Mouse (Mus musculus): ENCODE results near the gene Fbxo44. TPM values are rescaled to one million over a fixed set of nuclear protein-coding genes. Genes with fewer than 3 reads are reported as not detected.
"Not testable (repeated sequence)": the region's sequence is repeated elsewhere in the genome, so short reads cannot be mapped to it uniquely, and the experiment has no call there.

Fbxo44 gene
- polyA plus RNA-seq, 1 experiment from 2014 or later, result 29.7 TPM

DNA sequence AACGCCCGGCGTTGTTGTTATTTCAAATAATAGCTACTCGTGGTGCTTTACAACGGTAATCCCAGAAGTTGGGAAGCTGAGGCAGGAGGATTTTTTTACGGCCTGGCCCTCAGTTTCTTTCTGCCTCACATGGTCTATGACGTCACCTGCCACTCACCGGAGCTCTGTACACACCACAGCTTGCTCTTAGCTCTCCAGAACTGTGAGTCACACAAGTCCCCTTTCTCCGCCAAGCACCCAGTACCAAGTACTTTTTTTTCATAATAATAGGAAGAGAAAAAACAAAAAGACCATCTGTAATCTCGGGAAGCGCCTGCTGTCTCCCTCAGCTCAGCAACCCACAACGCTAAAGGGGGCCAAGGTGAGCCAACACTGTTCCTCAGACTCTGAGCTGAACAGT is 21.2 kb upstream of the Fbxo44 start:
- no peak for DNase-seq (ENCODE audit: low read depth, low spot score)
- no peaks in the 10 kb centered on the region for H3K27me3 ChIP-seq
- in situ Hi-C loops (cut with MboI; ENCODE audit: low pct_unique_long_range_greater_than_20kb), result no loop called here
- POLR2A ChIA-PET, result no interaction called here
- no peak for ATAC-seq
- no peak for TF ChIP-seq CTCF (IDR thresholded peaks at IDR 0.05)
- CTCF ChIA-PET, result no interaction called here

DNA sequence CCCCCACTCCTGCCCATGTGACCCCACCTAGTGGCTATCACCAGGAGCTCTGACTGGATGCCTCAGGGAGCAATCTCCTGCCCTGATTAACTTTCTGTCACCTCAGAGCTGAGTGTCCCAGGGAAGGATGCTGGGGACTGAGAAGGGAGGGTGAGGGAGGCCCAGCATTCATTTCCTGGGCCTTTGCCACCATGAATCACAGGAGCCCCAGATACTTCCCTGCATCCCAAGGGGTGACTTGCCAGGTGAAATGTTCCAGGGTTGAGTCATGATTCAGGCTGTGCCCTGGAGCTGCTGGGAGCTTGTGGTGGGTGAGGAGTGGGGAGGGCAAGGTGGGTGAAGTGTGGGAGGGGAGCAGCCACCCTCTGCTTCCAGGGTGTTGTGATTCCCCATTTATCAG is 17.4 kb upstream of the Fbxo44 start:
- H3K27me3 ChIP-seq, result peaks cover 20% of the 10 kb centered on the region
- in situ Hi-C loops (cut with MboI; ENCODE audit: low pct_unique_long_range_greater_than_20kb), result no loop called here

DNA sequence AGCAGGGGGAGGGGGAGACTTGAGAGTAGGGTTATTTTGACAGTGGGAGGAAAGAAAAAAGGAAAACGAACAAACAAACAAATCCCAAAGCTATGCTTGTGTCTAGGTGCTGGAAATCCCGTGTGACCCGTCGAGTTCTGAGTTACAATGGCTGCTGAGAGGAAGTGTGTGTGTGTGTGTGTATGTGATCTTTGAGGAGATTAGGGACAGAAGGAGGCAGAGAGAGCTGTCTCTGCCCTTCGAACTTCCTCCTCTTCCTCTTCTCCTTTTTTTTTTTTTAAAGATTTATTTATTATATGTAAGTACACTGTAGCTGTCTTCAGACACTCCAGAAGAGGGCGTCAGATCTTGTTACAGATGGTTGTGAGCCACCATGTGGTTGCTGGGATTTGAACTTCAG is 16.3 kb upstream of the Fbxo44 start:
- ATAC-seq; POLR2A ChIA-PET; CTCF ChIA-PET; in situ Hi-C loops (cut with MboI; ENCODE audit: low pct_unique_long_range_greater_than_20kb); DNase-seq (ENCODE audit: low read depth, low spot score): not testable (repeated sequence)
- H3K27me3 ChIP-seq, result peaks cover 20% of the 10 kb centered on the region

More for the DNA sequence above, 17.4 kb upstream of the Fbxo44 start:
- DNase-seq (ENCODE audit: low read depth, low spot score), result no peak
- POLR2A ChIA-PET, result no interaction called here
- no peak for TF ChIP-seq CTCF (IDR thresholded peaks at IDR 0.05)
- CTCF ChIA-PET, result no interaction called here
- no peak for ATAC-seq

DNA sequence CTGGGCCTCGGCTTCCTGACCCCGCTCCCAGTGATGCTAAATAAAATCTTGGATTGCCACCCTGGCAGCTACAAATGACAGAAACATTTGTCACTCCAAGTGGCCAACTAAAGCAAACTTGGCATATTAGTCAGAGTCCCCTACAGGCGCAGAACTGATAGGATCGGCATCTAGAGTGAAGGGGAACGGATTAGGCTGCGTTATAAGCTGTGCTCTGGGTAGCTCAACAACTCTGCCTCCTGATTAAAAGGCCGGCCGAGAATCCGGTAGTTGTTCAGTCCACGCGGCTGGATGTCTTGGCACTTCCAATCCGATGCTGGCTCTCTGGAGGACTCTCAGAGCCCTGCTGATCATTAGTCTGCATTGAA is 14.2 kb upstream of the Fbxo44 start:
- ATAC-seq (no peak), DNase-seq (ENCODE audit: low read depth, low spot score) (no peak)
- H3K27me3 ChIP-seq, result peaks cover 20% of the 10 kb centered on the region
- ChIA-PET POLR2A (no interaction called here), CTCF (no interaction called here)
- TF ChIP-seq CTCF (IDR thresholded peaks at IDR 0.05), result no peak
- in situ Hi-C loops (cut with MboI; ENCODE audit: low pct_unique_long_range_greater_than_20kb), result loop anchor here (5.0 kb wide), 2 partner anchors 253 to 428 kb away; partner anchors contain the start of gene Masp2

DNA sequence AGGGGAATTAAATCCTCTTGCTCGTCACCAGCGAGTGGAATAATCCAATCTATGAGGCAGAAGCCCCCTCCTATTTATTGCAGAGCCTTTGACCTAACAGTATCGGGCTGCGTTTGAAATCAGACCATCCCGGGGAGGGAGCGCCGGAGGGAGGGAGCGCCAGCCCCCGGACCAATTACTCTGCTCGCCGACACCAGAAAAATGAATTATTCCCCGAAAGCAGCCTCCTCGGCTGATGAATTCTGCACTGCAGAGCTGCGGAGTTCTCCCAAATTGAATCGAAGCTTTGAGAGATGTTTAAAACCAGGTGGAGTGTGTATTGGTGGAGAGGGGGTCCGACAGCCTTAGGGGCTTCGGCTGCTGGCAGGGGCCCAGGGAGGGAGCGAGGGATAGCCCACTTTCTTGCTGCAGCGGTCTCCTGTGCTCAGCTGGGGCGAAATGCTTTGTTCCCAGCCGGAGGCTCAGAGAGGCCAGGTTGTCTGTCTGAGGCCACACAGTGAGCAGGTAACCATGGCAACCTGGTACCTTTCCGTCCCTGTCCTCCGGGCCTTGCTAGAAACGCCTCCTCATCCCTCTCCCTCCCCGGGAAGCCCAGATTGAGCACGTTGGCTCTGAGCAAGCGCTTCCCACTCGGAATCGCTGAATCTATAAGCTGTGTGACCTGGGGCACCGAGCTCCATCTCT is 13.7 kb upstream of the Fbxo44 start:
- POLR2A ChIA-PET, result no interaction called here
- ATAC-seq (no peak), DNase-seq (ENCODE audit: low read depth, low spot score) (no peak)
- in situ Hi-C loops (cut with MboI; ENCODE audit: low pct_unique_long_range_greater_than_20kb), result loop anchor here (5.0 kb wide), 2 partner anchors 253 to 428 kb away; partner anchors contain the start of gene Masp2
- no peak for TF ChIP-seq CTCF (IDR thresholded peaks at IDR 0.05)
- peaks cover 20% of the 10 kb centered on the region for H3K27me3 ChIP-seq
- CTCF ChIA-PET, result no interaction called here

DNA sequence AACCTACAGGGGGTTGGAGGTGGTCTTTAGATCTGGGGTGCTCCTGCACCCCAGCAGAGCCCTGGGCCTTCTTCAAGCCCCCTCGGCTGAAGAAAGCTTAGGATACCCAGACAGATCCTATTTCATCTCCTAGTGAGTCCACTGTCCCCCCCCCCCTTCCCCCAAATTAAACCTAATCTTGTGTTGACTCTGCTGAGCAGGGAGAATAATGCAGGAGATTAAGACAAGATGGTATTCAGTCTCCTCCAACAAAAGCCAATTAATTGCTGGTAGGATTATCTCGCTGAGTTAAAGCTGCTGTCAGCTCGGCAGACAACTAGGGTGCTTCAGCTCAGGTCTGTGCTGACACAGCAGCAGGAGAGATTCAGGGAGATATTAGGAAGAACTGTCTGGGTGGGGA is 11.0 kb upstream of the Fbxo44 start:
- ChIA-PET POLR2A (no interaction called here), CTCF (interaction anchor here (1.3 to 6.2 kb wide), 5 partner anchors 12 to 260 kb away, joined by 3 to 74 read pairs (median 6); no protein-coding TSS in a partner anchor)
- in situ Hi-C loops (cut with MboI; ENCODE audit: low pct_unique_long_range_greater_than_20kb), result loop anchor here (5.0 kb wide), 2 partner anchors 256 to 431 kb away; partner anchors contain the start of gene Masp2
- ATAC-seq (no peak), DNase-seq (ENCODE audit: low read depth, low spot score) (no peak)
- H3K27me3 ChIP-seq, result peaks cover 20% of the 10 kb centered on the region
- no peak for TF ChIP-seq CTCF (IDR thresholded peaks at IDR 0.05)

DNA sequence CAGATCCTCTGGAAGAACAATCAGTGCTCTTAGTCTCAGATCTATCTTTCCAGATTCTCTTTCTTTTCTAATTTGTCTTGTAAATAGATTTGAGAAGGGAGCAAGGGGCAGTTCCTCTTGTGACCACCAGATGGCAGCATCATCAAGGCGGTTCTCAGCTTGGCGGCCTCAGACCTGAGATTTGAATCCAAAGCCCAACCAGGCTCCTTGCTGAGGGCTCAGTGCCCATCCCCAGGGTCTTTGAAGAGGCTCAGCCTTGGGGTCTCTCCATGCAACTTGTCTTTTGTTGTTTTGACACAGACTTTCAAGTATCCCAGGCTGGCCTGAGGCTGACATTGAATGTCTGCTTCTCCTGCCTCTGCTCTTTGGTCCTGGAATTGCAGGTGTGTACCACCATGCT is 10.6 kb upstream of the Fbxo44 start:
- no peak for ATAC-seq
- ChIA-PET CTCF (interaction anchor here (0.8 to 6.2 kb wide), 7 partner anchors 12 to 261 kb away, joined by 3 to 74 read pairs (median 6); no protein-coding TSS in a partner anchor), POLR2A (no interaction called here)
- peaks cover 17% of the 10 kb centered on the region for H3K27me3 ChIP-seq
- DNase-seq (ENCODE audit: low read depth, low spot score), result no peak
- no peak for TF ChIP-seq CTCF (IDR thresholded peaks at IDR 0.05)
- in situ Hi-C loops (cut with MboI; ENCODE audit: low pct_unique_long_range_greater_than_20kb), result loop anchor here (5.0 kb wide), 2 partner anchors 256 to 431 kb away; partner anchors contain the start of gene Masp2

DNA sequence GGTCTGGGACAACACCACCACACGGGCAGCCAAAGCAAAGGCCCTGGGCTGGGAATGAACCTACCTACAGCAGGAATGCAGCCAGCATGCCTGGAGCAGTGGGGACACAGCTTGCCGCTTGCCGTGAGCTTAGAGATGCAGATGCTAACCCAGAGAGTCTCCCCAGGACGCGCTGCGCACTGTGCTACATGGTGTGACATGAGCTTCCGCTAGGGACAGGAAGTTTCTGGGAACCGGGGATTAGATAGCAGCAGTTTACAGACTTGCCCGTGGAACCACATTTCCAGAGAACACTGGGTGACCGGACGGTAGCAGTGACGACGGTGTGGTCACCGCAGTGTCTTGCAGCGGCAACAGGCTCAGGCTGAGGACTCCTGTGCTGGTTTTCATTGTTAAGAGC is 9.3 kb upstream of the Fbxo44 start:
- in situ Hi-C loops (cut with MboI; ENCODE audit: low pct_unique_long_range_greater_than_20kb), result no loop called here
- ChIA-PET CTCF (interaction anchor here (0.6 to 6.2 kb wide), 9 partner anchors 14 to 438 kb away, joined by 3 to 74 read pairs (median 6); no protein-coding TSS in a partner anchor), POLR2A (interaction anchor here (1.0 kb wide), 1 partner anchor 55 kb away, joined by 4 read pairs; no protein-coding TSS in a partner anchor)
- ATAC-seq (no peak), DNase-seq (ENCODE audit: low read depth, low spot score) (no peak)
- peaks cover 8% of the 10 kb centered on the region for H3K27me3 ChIP-seq
- no peak for TF ChIP-seq CTCF (IDR thresholded peaks at IDR 0.05)

DNA sequence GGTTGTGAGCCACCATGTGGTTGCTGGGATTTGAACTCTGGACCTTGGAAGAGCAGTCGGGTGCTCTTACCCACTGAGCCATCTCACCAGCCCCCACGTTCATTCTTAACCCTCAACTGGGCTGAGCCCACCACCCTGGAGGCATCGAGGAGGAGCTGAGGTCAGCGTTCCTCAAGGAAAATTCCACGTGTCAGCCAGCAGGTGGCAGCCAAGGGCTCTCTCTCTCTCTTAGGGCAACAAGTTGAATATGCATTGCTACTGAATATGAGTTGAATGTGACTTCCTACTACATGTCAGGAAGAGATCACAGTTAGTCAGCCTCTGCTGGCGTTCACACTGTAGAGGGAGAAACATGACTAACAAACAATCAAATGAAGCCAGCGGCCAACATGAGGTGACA is 8.0 kb upstream of the Fbxo44 start:
- DNase-seq (ENCODE audit: low read depth, low spot score) (no peak), ATAC-seq (no peak)
- in situ Hi-C loops (cut with MboI; ENCODE audit: low pct_unique_long_range_greater_than_20kb), result no loop called here
- POLR2A ChIA-PET, result no interaction called here
- H3K27me3 ChIP-seq, result no peaks in the 10 kb centered on the region
- CTCF ChIA-PET, result interaction anchor here (0.9 to 6.2 kb wide), 8 partner anchors 13 to 270 kb away, joined by 3 to 74 read pairs (median 6); no protein-coding TSS in a partner anchor
- TF ChIP-seq CTCF (IDR thresholded peaks at IDR 0.05), result no peak

DNA sequence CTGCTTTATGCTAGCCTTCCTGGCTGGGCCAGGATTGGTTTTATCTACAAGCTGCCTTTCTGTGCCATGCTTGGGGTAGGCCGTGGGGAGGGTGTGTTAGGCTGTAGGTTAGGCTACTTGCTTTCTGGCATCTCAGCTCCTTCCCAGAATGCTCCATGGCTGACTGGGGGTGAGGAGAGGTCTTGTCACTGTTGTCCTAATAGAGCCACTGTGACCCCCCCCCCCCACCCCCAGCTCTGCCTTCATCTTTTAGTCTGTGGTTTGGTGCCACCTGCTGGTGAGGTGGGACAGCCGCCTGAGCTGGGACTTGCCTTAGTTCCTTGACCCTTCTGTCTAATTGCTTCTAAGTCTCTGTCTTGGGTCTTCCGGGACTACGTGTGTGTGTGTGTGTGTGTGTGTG is 6.7 kb upstream of the Fbxo44 start:
- TF ChIP-seq CTCF (IDR thresholded peaks at IDR 0.05), result no peak
- no peaks in the 10 kb centered on the region for H3K27me3 ChIP-seq
- no peak for DNase-seq (ENCODE audit: low read depth, low spot score)
- ChIA-PET CTCF (interaction anchor here (0.8 to 6.2 kb wide), 14 partner anchors 8 to 265 kb away, joined by 3 to 74 read pairs (median 3); no protein-coding TSS in a partner anchor), POLR2A (interaction anchor here (0.9 kb wide), 1 partner anchor 25 kb away, joined by 5 read pairs; no protein-coding TSS in a partner anchor)
- in situ Hi-C loops (cut with MboI; ENCODE audit: low pct_unique_long_range_greater_than_20kb), result no loop called here
- ATAC-seq, result no peak

DNA sequence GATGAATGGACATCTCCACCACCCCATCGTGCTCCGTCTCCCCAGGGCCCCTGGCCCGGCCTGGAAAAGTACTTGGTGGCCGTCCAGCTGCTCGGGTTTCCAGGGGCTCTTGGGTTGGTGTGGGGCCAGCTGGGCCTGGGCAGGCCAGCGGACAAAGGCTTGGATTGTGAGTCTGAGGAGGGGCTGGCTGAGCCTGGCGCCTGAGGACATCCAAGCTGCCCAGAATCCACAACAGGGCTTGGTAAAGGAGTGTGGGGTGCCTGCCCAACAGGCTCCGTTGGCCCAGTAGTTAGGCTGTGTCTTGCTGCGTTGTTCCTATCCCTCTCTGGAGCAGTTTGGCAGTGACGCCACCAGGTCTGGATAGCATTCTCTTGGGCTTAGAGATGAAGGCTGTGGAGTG is 6.1 kb upstream of the Fbxo44 start:
- TF ChIP-seq CTCF (IDR thresholded peaks at IDR 0.05), result no peak
- CTCF ChIA-PET, result interaction anchor here (0.8 to 6.2 kb wide), 12 partner anchors 8 to 265 kb away, joined by 3 to 74 read pairs (median 4); no protein-coding TSS in a partner anchor
- no peak for ATAC-seq
- in situ Hi-C loops (cut with MboI; ENCODE audit: low pct_unique_long_range_greater_than_20kb), result no loop called here
- no peak for DNase-seq (ENCODE audit: low read depth, low spot score)
- no peaks in the 10 kb centered on the region for H3K27me3 ChIP-seq
- POLR2A ChIA-PET, result no interaction called here
